Mouse (Mus musculus) right cerebral cortex, postnatal 36 days (tissue): ENCODE measurements around the gene Rhox3g.
"Not testable (repeated sequence)": the region's sequence is repeated elsewhere in the genome, so short reads cannot be mapped to it uniquely, and the experiment has no call there.

ENCODE experiments used
- DNase-seq, 2 experiments: peaks; one replicate each; pipeline ENCODE4 v3.0.0; 2022; ENCODE audit warnings: low spot score in 2 of 2, mixed read lengths in 1 of 2

Rhox3g gene

DNA sequence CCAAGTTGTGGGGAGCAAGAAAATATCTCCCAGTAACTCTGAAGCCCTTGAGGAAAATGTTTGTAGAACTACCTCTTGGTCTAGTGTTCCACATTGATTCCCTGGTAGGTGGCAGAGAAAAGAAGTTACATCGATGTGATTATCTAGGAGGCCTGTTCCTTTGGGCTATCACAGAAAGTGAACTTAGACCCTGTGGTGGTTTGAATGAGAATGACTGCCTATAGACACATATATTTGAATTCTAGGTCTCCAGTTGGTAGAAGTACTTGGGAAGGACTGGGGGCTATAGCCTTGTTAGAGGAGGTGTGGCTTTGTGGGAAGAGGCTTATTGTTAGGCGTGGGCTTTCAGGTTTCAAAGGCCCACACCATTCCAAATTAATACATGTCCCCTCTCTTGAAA is at the start of gene Rhox3g:
Gene Rhox3g (minus strand): TSS at position 101 of the 400 bp plus-strand sequence.
- not testable (repeated sequence) for DNase-seq

DNA sequence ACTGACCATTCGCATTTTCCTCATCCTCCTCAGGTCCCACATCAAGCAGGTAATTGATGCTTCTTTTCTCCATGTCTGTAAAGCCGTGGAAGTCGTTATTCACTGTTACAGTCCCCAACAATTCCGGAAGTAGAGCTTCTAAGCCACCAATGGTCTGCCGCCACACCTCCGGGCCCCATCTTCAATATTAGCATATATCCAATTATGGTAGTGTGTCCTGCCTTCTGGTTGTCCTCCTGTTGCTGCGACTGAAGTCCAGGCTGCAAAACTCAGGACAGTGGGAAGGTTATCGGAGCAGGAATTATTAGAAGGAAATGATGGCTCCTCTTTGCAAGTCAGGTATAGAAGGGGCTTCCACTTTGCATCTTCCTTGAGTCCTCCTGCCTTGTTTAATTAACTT is 44.8 kb upstream of the Rhox3g start, which contains the start of gene Rhox2h:
Gene Rhox2h (minus strand): TSS at position 101 of the 400 bp plus-strand sequence.
- DNase-seq = not testable (repeated sequence)

DNA sequence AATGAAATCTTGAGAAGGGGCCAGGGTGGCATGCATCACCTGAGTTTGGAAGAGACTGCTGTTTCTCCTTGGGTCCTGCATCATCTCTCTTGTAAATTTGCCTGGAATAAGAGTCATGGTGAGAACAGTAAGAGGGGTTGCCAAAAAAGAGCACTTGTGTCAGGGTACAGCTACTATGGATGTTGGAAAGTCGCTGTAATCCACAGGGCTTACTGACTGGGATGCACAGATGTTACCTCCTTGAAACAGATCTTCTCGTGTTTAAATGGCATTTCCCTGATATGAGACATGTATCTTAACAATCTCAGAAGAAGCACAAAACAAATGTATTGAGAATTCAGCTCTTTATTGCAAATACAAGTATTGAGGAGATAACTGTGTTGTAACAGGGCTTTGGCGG is 40.3 kb upstream of the Rhox3g start, which contains the start of gene Rhox3h:
Gene Rhox3h (minus strand): TSS at position 101 of the 400 bp plus-strand sequence.
- DNase-seq = not testable (repeated sequence)

DNA sequence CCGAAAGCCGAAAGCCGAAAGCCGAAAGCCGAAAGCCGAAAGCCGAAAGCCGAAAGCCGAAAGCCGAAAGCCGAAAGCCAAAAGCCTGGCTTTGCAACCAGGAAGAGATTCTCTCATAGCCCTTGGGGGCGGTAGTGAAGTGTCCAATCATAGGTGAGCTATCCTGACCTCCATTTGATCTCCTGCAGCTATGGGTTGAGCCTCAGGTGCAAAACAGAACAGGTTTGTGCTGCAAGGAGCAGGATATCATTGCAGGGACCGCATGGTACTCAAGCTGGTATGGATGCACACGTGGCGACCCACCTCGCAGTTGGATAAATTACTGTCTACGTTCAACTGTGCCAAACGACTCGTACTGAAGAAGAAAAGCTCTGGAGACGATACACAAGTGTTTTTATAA is 22.8 kb upstream of the Rhox3g start, which contains the start of gene Rhox4g:
Gene Rhox4g (minus strand): TSS at position 101 of the 400 bp plus-strand sequence.
- DNase-seq = not testable (repeated sequence)

DNA sequence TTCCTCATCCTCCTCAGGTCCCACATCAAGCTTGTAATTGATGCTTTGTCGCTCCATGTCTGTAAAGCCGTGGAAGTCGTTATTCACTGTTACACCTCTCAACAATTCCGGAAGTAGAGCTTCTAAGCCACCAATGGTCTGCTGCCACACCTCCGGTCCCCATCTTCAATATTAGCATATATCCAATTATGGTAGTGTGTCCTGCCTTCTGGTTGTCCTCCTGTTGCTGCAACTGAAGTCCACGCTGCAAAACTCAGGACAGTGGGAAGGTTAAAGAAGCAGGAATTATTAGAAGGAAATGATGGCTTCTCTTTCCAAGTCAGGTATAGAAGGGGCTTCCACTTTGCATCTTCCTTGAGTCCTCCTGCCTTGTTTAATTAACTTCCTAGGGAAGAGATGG is 15.0 kb upstream of the Rhox3g start, which contains the start of gene Rhox2g:
Gene Rhox2g (minus strand): TSS at position 101 of the 400 bp plus-strand sequence.
- not testable (repeated sequence) for DNase-seq

DNA sequence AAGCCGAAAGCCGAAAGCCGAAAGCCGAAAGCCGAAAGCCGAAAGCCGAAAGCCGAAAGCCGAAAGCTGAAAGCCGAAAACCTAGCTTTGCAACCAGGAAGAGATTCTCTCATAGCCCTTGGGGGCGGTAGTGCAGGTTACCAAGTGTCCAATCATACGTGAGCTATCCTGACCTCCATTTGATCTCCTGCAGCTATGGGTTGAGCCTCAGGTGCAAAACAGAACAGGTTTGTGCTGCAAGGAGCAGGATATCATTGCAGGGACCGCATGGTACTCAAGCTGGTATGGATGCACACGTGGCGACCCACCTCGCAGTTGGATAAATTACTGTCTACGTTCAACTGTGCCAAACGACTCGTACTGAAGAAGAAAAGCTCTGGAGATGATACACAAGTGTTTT is 20.8 kb downstream of the Rhox3g start, which contains the start of gene Rhox4f:
Gene Rhox4f (minus strand): TSS at position 101 of the 400 bp plus-strand sequence.
- not testable (repeated sequence) for DNase-seq

DNA sequence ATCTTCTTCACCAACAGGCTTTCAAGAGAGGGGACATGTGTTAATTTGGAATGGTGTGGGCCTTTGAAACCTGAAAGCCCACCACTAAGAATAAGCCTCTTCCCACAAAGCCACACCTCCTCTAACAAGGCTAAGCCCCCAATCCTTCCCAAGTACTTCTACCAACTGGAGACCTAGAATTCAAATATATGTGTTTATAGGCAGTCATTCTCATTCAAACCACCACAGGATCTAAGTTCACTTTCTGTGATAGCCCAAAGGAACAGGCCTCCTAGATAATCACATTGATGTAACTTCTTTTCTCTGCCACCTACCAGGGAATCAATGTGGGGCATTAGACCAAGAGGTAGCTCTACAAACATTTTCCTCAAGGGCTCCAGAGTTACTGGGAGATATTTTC is 47.7 kb downstream of the Rhox3g start, which contains the start of gene Rhox3f:
Gene Rhox3f (plus strand): TSS at position 301 of the 400 bp plus-strand sequence.
- DNase-seq = not testable (repeated sequence)
